Mouse (Mus musculus): ENCODE measurements around the gene Slc39a5.

Slc39a5 gene

GRCm38 (mm10) chr10:128401056-128401455 is at the start of gene Slc39a5:
Gene Slc39a5, minus strand, starts transcription at chr10:128401229.
- no peak for DNase-seq (ENCODE audit: low read depth)

- no peak for DNase-seq (ENCODE audit: low read depth)
These were observed 44.4 kb upstream of the Slc39a5 start for GRCm38 (mm10) chr10:128445407-128445806.

- DNase-seq (ENCODE audit: low read depth), result no peak
These were observed 43.3 kb upstream of the Slc39a5 start for GRCm38 (mm10) chr10:128444354-128444753.

GRCm38 (mm10) chr10:128442718-128443117 is 41.7 kb upstream of the Slc39a5 start:
- no peak for DNase-seq (ENCODE audit: low read depth)

- no peak for DNase-seq (ENCODE audit: low read depth)
These were observed 40.5 kb upstream of the Slc39a5 start for GRCm38 (mm10) chr10:128441324-128442119.

- DNase-seq (ENCODE audit: low read depth), result peak; percentile 69
These were observed 39.4 kb upstream of the Slc39a5 start for GRCm38 (mm10) chr10:128440407-128440806.

GRCm38 (mm10) chr10:128438675-128439279 is 37.7 kb upstream of the Slc39a5 start:
- DNase-seq (ENCODE audit: low read depth), result peak; percentile 69

GRCm38 (mm10) chr10:128436376-128436775 is 35.3 kb upstream of the Slc39a5 start:
- no peak for DNase-seq (ENCODE audit: low read depth)

- DNase-seq (ENCODE audit: low read depth), result no peak
These were observed 34.8 kb upstream of the Slc39a5 start for GRCm38 (mm10) chr10:128435873-128436272.

- no peak for DNase-seq (ENCODE audit: low read depth)
These were observed 34.3 kb upstream of the Slc39a5 start for GRCm38 (mm10) chr10:128435186-128435823.

- DNase-seq (ENCODE audit: low read depth), result peak; percentile 83
These were observed 33.7 kb upstream of the Slc39a5 start for GRCm38 (mm10) chr10:128434681-128435080.

GRCm38 (mm10) chr10:128433417-128433816 is 32.4 kb upstream of the Slc39a5 start:
- DNase-seq (ENCODE audit: low read depth), result peak; percentile 22

GRCm38 (mm10) chr10:128429454-128429853 is 28.4 kb upstream of the Slc39a5 start:
- no peak for DNase-seq (ENCODE audit: low read depth)

- DNase-seq (ENCODE audit: low read depth), result no peak
These were observed 28.0 kb upstream of the Slc39a5 start for GRCm38 (mm10) chr10:128429052-128429451.

- DNase-seq (ENCODE audit: low read depth), result no peak
These were observed 24.2 kb upstream of the Slc39a5 start for GRCm38 (mm10) chr10:128425260-128425659.

GRCm38 (mm10) chr10:128424604-128425003 is 23.6 kb upstream of the Slc39a5 start:
- peak; percentile 48 for DNase-seq (ENCODE audit: low read depth)

- DNase-seq (ENCODE audit: low read depth), result no peak
These were observed 21.4 kb upstream of the Slc39a5 start for GRCm38 (mm10) chr10:128422426-128422825.

- no peak for DNase-seq (ENCODE audit: low read depth)
These were observed 13.8 kb upstream of the Slc39a5 start for GRCm38 (mm10) chr10:128414848-128415247.

- no peak for DNase-seq (ENCODE audit: low read depth)
These were observed 12.0 kb upstream of the Slc39a5 start for GRCm38 (mm10) chr10:128413076-128413475.

GRCm38 (mm10) chr10:128412558-128412957 is 11.5 kb upstream of the Slc39a5 start:
- DNase-seq (ENCODE audit: low read depth), result peak; percentile 17

- DNase-seq (ENCODE audit: low read depth), result no peak
These were observed 11.0 kb upstream of the Slc39a5 start for GRCm38 (mm10) chr10:128412055-128412381.

GRCm38 (mm10) chr10:128411211-128412054 is 10.4 kb upstream of the Slc39a5 start, which contains the start of the genes Nabp2 and Rnf41:
Gene Nabp2, minus strand, starts transcription at chr10:128411492.
Gene Rnf41, plus strand, starts transcription at chr10:128411657.
- DNase-seq (ENCODE audit: low read depth), result peak; percentile 98
